Mouse (Mus musculus) small intestine, adult 2 months (tissue): ENCODE results near the gene Shld1.

Source experiments
- CTCF ChIP-seq: fragments of 200-500 bp; IDR thresholded peaks from 2 replicates; pipeline ENCODE4 v1.5.1; 2012; ENCODE audit warnings: low read depth, mild to moderate bottlenecking, control low read depth, inconsistent platforms, low read length, moderate library complexity, mixed read lengths; ENCODE audit not compliant: insufficient replicate concordance, insufficient read length; ENCODE audit errors: extremely low read depth
- POLR2A ChIP-seq: fragments of 200-500 bp; IDR thresholded peaks from 2 replicates; pipeline ENCODE4 v1.6.1; 2012; ENCODE audit warnings: low read depth, mild to moderate bottlenecking, control low read depth, inconsistent platforms, low read length, moderate library complexity

GRCm38 (mm10) chr2:132649352-132649870 lies 37.3 kb upstream of the Shld1 start:
- TF ChIP-seq POLR2A (no peak), CTCF (no peak)
